Mouse (Mus musculus) adrenal gland, adult 2 months (tissue): ENCODE measurements around the gene Gm2000. TPM values are rescaled to one million over a fixed set of nuclear protein-coding genes. Genes with fewer than 3 reads are reported as not detected.
"Not testable (repeated sequence)": the region's sequence is repeated elsewhere in the genome, so short reads cannot be mapped to it uniquely, and the experiment has no call there.

Experiments used
- DNase-seq: peaks from one replicate; pipeline ENCODE4 v3.0.0; 2021
- long read RNA-seq: library from polyadenylated mRNA; stranded (forward); transcript quantifications from one replicate; pipeline ENCODE4 v2.0.0, GENCODE M21; 2021
- polyA plus RNA-seq: library from polyadenylated mRNA; depleted of rRNA; stranded (reverse); fragments of >200 nt; gene quantifications from 2 replicates; pipeline ENCODE4 v1.2.3, GENCODE M21; 2012; rRNA removed
- total RNA-seq, 2 experiments: library from RNA; stranded (reverse); gene quantifications; 2 replicates each; pipeline ENCODE4 v1.2.3; 2021

The Gm2000 gene
- 100 to 1,000 TPM; 652 to 665 TPM for total RNA-seq
- 0.39 and 3.0 TPM in 2 replicates for polyA plus RNA-seq
- long read RNA-seq, transcript Gm2000-201 (1 exons, 445 nt) = major isoform, 43 of 43 reads
- long read RNA-seq, partial matches to known transcripts = 0 of 43 reads
- long read RNA-seq, other reads (novel, unspliced or antisense) = 0 of 43 reads

DNA sequence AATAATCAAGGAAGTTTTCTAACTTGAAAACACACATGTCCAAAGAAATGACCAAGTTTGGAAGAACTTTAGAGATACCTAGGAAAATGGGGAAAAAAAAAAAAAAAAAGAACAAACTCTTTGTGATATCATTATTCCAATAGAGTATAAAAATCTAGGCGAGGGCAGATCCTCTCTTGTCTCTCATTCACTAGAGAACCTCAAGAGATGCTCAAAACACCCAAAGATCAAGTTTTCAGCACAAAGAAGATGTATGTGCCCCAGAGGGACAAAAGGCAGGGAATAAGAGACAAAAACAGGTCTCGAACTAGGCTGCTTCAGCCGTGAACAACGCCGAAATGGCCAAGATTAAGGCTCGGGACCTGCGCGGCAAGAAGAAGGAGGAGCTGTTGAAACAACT is at the start of gene Gm2000:
Gm2000 (plus strand) TSS at position 301 of the 400 bp plus-strand sequence.
- no peak for DNase-seq

DNA sequence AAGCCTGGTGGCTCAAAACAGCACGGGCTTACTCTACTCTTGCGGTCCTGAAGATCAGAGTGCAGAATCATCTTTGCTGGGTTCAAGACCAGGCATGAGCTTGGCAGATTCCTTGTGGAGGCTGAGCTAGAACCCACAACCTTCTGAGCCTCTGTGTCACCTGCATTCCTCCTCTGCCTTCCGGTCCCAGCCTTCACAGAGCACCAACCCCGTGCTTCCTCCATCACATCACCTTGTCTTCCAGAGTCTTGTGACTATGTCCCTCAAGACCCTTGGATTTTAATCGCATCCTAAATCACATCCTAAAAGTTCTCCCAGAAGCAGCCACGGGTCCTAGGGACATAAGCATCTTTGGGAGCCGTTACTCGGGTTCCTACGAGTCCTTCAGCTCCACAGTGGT is 42.7 kb upstream of the Gm2000 start:
- no peak for DNase-seq

DNA sequence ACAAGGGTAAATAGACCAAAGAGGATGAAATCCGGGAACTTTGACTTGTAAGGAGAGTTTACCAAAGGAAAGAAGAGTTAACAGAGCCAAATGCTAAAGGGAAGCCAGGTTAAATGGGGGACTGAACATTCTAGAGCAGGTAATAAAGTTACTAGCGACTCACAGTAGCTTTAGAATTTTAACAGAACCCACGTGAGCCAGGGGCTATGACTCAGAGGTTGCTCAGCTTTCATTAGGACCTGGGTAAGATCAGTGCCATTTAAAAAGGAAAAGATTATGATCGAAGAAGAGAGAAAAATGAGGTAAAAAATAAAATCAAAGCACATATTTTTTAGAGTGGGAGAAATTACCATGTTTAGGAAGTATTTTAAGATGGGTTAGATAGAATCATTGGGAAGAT is 25.0 kb upstream of the Gm2000 start:
- peak; percentile 20 for DNase-seq

DNA sequence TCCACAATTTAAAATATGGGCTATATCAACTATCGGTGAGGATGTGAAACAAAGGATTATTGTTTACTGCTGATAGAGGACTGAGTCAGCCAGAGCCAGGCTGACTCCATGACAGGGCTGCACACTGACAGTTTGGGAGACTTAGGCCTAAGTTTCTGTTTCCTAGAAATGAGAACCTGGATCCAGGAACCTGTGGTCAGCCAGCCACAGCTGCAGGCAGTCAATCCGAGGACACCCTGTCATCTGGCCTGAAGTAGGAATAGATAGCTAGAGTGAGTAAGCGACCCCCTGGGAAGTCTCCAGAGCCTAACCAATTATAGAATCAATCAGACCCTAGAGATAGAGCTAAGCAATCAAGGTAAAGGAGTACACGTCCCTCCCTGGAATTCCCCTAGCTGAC is 21.4 kb upstream of the Gm2000 start:
- no peak for DNase-seq

DNA sequence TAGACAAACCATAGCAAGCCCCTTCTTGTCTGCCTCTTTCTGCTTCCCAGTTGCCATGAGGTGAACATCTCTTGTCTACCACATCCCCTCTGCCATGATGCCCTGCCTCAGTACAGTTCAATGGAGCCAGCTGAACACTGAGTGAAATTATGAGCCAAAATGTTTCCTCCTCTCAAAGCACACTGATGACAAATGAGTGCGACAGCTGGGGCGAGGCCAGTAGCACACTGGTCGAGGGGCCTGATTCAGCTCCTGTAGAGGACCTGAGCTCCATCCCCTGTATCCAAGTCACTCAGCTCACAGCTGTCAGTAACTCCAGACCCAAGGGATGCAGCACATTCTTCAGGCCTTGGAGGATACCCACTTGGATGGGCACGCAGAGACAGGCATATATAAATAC is 20.2 kb upstream of the Gm2000 start:
- no peak for DNase-seq

DNA sequence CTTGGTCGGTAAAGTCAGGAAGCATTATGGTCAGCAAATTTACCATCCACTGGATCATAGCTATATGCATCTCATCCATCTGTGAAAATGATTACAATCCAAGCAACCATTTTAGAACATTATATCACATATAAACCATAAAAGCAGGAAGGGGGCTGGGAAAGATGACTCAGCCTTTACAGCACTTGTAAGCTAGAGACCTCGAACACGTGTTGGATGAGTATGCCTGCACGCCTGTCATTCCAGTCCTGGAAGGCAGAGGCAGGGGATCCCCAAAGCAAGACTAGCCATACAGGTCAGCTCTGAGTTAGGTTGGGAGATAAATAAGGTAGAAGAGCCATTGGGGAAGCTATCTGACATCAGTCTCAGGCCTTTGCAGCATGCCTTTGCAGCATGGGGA is 16.8 kb upstream of the Gm2000 start:
- DNase-seq = no peak

DNA sequence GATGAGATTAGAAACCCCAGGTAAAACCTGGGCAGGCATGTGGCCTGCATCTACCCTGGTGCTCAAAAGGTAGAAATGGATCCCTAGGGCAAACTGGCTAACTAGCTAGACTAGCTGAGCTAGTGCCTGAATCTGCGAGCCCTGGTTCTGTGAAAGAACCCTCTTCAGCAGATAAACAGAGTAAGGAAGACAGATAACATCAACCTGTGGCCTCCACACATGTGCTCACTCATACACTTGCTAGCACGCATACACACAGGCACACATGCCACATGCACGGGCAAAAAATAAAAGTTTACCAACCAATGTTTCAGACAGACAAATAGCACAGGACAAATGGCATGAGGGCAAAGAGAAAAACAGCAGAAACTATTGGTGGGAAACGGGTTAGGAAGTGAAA is 15.4 kb upstream of the Gm2000 start:
- DNase-seq = no peak

DNA sequence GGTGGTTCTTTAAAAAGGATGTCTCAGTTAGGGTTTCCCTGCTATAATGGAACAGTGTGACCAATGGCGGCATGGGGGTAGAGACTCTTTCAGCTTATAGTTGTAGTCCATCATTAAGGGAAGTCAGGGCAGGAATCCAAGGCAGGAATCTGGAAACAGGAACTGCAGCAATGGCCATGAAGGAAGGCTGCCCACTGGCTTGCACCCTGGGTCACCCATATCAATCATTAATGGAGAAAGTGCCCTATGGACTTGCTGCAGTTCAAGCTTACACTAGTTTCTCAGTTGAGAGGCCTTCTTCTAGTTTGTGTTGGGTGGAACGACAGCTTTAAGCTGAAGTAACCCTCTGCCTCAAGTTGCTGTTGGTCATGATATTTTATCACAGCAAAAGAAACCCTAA is 13.4 kb upstream of the Gm2000 start:
- DNase-seq = no peak

DNA sequence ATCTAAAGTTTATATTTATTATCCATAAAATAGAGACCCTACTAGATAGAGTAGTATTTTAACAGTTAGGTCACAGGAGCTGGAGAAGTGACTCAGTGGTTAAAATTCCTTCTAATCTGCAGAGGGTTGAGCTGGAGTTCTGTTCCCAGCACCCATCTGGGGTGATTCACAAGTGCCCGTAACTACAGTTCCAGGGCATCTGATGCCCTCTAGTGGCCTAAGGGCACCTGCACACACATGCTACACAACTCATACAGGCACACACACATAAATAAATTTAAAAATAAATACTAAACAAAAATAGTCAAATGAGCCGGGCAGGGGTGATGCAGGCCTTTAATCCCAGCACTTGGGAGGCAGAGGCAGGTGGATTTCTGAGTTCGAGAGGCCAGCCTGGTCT is 15.4 kb downstream of the Gm2000 start:
- DNase-seq = no peak

DNA sequence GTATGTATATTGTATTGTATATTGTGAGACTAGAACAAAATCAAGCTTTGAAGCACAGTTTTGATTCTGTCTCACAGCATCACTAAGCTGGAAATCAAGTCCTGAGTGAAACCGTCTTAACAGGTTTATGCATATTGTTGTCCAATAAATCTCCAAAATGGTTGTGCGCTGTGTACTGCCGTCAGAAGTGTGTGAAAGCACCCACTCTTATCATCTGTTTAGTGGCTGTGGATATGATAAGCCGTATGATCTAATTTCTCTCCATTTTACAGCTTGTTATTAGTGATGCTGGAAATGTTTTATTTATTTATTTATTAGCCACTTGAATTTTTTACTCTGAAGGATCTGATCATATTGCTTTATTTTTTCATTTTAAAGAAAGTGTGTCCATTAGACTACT is 20.4 kb downstream of the Gm2000 start:
- no peak for DNase-seq

DNA sequence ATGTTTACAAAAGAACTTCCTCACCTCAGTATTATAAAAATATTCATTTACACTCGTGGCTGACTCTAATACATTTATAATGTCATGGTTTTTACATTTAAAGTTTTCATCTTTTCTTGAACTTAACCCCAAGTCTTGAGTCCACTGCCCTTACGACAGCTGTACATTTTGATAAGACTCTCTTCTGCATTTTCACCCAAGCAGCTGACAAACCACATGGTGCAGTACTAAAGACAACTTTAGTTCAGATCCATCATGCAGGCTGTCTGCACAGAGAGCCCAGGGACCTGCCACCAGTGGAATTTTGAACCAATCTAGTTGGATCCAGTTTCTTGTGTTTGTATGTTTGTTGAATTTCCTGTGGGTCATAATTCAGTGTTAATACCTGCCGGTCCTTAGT is 21.0 kb downstream of the Gm2000 start:
- no peak for DNase-seq

DNA sequence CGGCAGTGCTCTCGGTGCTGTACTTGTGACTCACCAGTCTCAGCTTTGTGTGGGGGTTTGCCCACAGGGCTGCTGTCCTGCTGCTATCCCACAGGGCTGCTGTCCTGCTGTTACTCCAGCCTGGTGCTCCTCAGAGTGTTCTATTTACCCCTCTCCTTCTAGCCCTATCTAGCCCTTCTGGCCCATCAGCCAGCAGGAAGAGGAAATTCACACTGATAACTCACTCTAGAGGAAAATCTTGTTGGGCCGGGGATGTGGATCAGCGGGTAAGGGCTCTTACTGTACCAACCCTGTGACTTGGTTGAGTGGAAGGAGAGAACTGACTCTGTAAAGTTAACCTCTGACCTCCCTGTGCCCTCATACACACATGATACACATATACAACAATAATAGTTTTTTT is 27.3 kb downstream of the Gm2000 start:
- DNase-seq = no peak

DNA sequence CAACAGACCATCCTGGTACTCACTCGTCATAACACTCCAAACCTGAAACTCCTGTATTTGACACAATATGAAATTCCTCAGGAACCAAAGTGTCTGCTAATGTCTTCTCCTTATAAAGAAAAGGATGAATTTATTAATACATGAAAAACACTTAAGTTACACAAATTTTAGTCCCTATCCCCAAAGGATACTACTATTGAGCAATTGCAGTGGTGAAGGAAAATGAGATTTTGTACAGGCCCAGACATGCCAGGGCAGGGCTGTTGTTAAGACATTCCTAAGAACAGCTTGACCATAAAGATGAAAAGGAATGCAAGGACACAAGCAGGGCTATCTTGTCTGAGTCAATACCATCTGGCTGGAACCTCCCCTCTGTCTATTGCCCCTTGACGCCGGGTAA is 34.3 kb downstream of the Gm2000 start:
- not testable (repeated sequence) for DNase-seq

DNA sequence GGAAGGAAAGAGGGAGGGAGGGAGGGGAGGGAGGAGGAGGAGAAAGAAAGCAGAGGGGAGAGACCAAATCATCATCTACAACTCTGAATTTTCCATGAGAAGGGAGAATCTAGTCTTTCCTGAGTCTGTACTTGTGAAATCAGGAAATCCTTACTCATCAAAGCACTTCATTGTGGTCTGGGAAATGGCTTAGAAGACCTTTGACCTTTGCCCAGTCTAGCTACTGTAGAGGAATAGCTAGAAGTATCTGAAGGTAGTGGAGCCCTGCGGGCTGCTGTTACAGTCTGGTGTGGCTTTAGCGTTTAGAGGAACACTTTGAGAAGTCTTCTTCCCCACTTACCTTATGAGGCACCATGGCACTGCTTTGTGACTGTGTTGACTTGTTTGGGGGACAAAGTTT is 36.7 kb downstream of the Gm2000 start:
- DNase-seq = no peak

DNA sequence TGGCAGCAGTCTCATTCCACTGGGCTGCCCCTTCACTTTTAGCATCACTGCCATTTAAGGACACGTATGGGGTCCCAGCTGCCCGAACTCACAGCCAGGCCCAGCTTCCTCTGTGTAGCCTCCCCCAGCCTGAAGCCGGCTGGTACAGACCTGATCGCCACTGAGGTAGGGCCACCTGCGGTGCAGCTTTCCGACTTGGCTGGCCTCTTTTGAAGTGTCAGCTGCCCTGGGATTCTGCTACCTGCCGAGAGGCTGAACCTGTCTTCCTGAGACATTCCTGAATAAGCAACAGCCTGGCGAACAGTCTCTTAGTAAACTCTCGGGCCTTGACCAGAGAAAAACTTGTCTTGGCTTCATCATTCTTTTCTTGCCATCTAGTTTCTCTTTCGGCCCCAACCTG is 37.4 kb downstream of the Gm2000 start:
- DNase-seq = no peak

DNA sequence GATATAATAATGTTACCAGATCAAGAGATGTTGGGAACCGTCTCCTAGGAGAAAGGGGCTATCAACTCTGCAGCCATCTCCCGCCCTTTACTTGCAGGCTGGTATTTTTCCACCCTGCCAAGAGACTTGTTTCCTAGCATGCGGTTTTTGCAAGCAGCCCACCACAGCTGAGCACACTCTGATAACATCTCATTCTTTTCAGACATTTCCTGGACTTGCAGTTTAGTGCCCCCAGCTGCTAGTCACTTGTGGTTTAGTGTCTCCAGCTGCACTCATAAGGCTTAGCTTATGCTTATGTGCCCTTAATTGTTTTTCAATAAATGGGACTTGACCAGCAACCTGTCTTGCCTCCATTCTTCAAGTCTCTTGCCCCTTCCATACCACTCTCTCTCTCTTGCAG is 42.2 kb downstream of the Gm2000 start:
- no peak for DNase-seq

DNA sequence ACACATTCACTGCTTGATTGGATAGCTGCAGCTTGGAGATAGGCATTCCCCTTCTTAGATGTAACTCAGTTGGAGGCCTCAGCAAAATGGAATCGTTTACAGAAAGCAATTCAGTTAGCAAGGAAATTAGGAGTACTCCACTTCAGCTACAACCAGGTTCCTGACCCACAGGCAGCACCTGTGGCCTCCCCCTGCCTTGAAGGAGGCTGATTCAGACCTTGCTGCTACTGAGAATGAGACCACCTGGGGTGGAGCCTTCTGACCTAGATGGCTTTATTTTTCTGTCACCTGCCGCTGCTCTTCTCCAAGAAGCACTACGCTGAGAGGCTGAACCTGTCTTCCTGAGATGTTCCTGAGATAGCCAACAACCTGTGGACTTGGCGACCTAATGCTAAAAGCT is 42.7 kb downstream of the Gm2000 start:
- DNase-seq = no peak

Other genes starting within 250 kb of the Gm2000 start
- 10 to 100 TPM in 1 of 2 experiments, 1 to 10 TPM in 1; 9.1 to 15.7 TPM for gene Fam163a, start 161.0 kb upstream of the Gm2000 start, total RNA-seq
- 4.3 and 4.9 TPM in 2 replicates for gene Fam163a, start 161.0 kb upstream of the Gm2000 start, polyA plus RNA-seq
- under 1 TPM in 1 of 2 experiments, not detected in 1; 0.72 TPM for gene Tdrd5, start 62.4 kb upstream of the Gm2000 start, total RNA-seq
- not detected in 2 replicates for gene Tdrd5, start 62.4 kb upstream of the Gm2000 start, polyA plus RNA-seq
- not detected for gene Nphs2, start 55.3 kb upstream of the Gm2000 start, total RNA-seq
- 0.03 and 0.12 TPM in 2 replicates for gene Nphs2, start 55.3 kb upstream of the Gm2000 start, polyA plus RNA-seq
- gene Axdnd1, start 55.1 kb downstream of the Gm2000 start, total RNA-seq = 1 to 10 TPM; 1.7 to 9.1 TPM
- 0.11 TPM in 1 of 2 replicates, not detected in the other for gene Axdnd1, start 55.1 kb downstream of the Gm2000 start, polyA plus RNA-seq
- 1,000 to 10,000 TPM; 1,258 to 1,398 TPM for gene Soat1, start 108.3 kb downstream of the Gm2000 start, total RNA-seq
- gene Soat1, start 108.3 kb downstream of the Gm2000 start, polyA plus RNA-seq = 116 and 185 TPM in 2 replicates
- gene Gm10031, start 158.0 kb downstream of the Gm2000 start, total RNA-seq = 10 to 100 TPM; 37.5 to 44.6 TPM
- 13.3 and 20.3 TPM in 2 replicates for gene Gm10031, start 158.0 kb downstream of the Gm2000 start, polyA plus RNA-seq
- 10 to 100 TPM; 19.6 to 22.1 TPM for gene Abl2, start 192.7 kb downstream of the Gm2000 start, total RNA-seq
- 4.6 and 6.1 TPM in 2 replicates for gene Abl2, start 192.7 kb downstream of the Gm2000 start, polyA plus RNA-seq